Mouse (Mus musculus): ENCODE results near the gene Rbm33.

DNA sequence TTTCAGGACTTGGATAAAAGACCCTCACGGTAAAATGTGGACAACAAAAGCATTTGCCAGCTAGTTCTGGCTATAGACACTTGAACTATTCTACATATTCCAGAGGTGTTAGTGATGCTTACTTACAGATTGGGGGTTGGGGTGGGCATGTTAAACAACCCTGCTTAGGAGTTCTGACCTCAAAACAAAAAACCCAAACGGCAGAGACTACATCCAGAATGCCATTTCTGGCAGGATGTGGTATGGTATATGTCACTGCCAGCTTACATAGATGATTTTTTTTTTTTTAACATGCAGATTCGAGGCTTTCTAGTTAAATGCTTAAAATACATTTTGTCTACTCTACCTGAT is 971 bp downstream of the Rbm33 start:
- TF ChIP-seq POLR2A (IDR thresholded peaks at IDR 0.05; ENCODE audit: low read depth, low read length) (no peak), CTCF (conservative IDR thresholded peaks at IDR 0.05; ENCODE audit: insufficient read depth, insufficient read length, low read depth, low read length) (no peak)
